Mouse (Mus musculus) bone marrow, adult 2 months (tissue): ENCODE measurements at regions not wholly inside any gene's neighbourhood (a gene's known extent, or its start where the extent isn't known, plus 50 kb on each side); places are given as distances from the start of the nearest gene placed in this dataset.

ENCODE experiments used
- CTCF ChIP-seq: fragments of 200-500 bp; IDR thresholded peaks from 2 replicates; pipeline ENCODE4 v1.5.1; 2011; ENCODE audit warnings: low read length, control low read depth; ENCODE audit not compliant: control insufficient read depth, insufficient read depth
- POLR2A ChIP-seq: fragments of 200-500 bp; IDR thresholded peaks from 2 replicates; pipeline ENCODE4 v1.6.1; 2011; ENCODE audit warnings: low read depth, mild to moderate bottlenecking, control low read depth, low read length, borderline replicate concordance; ENCODE audit not compliant: control insufficient read depth

GRCm38 (mm10) chr2:18513435-18513834 lies 120.8 kb upstream of the Dnajc1 start:
- no peak for TF ChIP-seq CTCF
- TF ChIP-seq POLR2A: no peak
